Mouse (Mus musculus) heart, adult 9 months (tissue): Measurements from ENCODE around the gene Ambra1.
"Not testable (repeated sequence)": the region's sequence is repeated elsewhere in the genome, so short reads cannot be mapped to it uniquely, and the experiment has no call there.

Source experiments
- DNase-seq, 2 experiments: peaks; one replicate each; pipeline ENCODE4 v3.0.0; 2022; ENCODE audit warnings: low spot score in 2 of 2

The Ambra1 gene

DNA sequence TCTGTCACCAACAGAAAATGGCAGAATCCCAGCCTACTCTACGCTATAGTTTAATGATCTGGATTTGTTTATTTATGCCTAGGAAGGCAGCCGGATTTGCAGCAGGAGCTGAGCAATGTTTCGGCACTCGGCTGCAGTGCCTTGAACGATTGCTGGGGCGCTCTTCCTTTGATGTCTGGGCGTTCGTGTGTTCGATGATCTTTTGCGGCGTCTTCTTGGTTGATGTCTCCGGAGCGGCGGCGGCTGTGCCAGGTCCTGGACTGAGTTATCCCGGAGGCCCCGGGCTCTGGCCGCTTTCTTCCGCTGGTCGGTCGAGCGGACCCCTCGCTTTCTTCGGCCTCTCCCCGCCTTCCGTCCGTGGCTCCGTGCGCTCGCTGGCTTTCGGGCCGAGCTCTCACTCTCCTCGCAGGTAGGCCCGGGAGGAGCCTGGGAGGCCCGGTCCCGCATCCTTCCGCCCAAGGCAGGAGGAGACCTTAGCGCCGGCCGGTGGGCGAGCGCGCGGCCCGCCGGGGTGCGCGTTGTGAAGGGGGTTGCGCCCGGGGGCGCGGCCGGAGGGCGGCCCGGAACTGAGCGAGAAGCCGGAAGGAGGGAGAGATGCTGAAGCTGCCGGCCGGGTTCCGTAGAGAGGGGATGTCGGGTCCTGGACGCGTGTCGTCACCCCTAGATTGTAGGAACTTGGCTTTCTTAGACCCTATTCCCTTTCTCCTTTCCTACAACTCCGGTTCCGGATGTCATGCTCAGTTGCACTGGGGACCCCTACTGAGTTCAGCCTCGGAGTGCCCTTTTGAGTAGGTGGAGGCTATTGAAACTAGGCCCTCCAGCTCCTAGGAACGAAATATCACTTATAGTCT, at the start of gene Ambra1:
Ambra1 (plus strand) TSS at position 164 of the 851 bp plus-strand sequence.
- peak; percentile 76 to 90 for DNase-seq

DNA sequence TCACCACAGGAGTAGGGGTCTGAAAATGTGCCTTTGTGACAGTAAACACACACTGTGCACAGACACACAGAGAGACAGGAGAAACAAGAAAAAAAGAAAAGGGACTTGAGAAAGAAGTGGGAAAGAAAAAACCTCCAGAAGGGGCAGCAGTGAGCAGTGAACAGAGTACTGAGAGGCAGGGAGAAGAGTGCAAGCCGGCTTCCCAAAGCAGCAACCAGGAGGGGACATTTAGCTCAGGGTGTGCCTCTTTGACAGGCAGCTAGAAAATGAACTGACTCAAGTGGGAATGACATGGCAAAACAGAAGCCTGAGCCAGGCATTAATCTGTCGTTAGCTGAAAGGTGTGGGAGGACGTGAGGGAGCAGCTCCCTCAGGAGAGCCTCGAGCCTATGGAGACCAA, 47.1 kb upstream of the Ambra1 start:
- peak in 1 of 2 experiments; percentile 28 for DNase-seq

DNA sequence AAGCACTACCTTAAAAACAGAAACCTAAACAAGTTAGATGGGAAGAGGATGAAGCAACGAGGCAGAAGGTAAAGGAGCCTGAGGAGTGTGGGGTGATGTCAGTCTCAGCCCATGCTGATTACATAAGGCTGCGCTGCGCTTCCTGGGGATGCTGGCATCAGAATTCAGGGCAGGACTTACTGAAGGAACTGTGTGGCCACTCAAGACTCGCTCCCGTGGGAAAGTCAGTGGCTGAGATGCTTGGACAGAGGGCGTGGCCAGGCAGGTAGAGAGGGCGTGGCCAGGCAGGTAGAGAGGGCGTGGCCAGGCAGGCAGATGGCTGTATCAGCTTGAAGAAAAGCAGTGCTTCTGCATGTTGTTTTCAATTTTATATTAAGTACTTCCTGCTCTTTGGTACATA, 46.0 kb upstream of the Ambra1 start:
- DNase-seq: no peak

DNA sequence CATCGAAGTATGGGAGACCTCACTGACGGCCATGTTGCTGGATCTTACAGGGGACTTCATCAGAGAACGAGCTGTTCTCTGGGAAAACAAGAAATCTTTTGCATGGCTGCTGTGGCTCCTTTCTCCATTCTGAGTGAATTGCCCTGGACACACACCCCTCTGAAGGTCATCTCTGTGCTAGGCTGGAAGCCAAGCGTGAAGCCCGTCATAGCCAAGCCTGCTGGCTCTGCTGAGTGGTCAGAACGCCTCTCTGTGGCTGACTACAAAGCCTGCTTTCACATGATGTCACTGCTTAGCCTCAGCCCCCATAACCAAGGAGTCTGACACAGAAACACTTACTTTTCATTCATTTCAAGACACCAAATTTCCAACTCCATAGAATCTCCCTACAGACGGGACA, 40.5 kb upstream of the Ambra1 start:
- peak; percentile 67 to 73 for DNase-seq

DNA sequence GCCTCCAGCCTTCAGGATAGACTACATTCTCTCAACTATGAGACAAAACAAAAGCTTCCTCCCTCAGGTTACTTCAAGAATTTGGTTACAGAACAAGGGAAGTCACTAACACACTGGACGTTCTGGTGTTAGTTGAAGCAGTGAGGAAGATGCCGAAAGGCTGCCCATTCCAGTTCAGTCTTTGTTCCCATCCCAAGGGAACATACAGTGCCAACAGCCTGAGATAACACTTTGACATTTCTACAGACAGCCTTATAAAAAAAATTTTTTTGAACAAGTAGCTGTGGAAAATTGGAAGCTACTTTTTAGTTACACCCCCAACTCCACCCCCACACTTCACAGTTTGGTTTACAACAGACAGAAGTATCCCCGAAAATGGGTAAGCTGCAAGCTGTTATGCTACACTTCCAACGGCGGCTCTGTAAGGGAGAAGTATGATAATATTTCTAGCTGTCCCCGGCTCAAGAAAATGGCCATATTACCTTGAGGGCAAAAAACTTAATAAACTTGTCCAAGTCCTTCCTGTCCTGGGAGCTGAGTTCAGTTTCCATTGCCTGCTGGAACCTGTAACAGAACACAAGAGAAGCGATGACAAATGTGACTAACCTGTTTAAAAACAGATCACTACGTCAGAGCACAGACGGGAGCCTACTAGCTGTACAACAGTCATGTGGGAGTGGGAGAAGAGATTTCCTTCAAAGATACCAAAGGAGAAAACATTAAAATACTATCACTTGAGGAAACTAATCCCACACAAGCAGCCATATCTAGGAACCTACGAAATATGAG, 34.3 kb upstream of the Ambra1 start:
- DNase-seq: peak; percentile 25 to 31

DNA sequence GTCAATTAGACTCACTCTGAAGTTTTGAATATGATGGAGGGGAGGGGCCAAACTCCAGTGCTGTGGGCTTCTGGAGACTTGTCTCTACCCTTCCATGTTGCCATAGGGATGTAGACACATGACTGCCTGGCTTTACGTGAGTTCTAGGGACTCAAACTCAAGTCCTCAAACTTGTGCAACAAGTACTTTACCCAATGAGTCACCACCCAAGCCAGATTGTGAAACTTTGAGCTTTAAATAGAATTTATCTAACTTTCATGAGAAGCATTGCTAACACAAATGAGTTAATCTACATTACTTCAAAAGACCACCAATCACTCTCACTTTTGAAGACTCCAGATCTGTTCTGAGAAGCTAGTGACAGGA, 33.7 kb upstream of the Ambra1 start:
- peak in 1 of 2 experiments; percentile 34 for DNase-seq

DNA sequence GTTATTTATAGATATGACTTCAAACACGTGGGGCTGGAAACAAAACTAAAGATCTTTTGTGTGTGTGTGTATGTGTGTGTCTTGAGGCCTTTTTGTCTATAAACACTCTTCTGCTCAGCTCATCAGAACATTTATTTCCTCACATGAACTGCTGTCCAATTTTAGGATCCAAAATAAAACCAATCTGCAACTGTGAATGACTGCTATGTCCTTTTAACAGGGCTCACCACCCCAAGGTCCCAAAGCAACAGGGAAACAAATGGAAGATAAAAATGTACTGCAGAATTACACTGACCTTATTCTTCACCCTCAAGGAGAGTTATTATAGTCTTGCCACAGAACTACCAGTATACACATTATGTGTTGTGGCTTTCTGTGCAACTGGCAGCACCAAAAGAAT, 30.7 kb upstream of the Ambra1 start:
- peak in 1 of 2 experiments; percentile 22 for DNase-seq

DNA sequence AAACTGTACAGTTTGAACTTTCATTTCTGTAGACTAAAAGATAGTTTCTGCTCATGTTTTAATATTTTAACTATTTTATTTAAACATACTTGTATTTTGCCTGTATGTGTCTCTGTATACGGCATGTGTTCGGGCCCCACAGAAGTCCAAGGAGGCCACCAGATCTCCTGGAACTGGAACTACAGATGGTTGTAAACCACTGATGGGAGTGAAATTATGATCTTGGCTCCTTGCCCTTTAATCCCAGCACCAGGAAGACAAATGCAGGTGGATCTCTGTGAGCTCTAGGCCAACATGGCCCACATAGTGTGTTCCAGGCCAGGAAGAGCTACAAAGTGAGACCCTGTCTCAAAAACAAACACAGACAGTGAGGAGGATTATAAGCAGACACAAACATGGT, 28.6 kb upstream of the Ambra1 start:
- DNase-seq: no peak

DNA sequence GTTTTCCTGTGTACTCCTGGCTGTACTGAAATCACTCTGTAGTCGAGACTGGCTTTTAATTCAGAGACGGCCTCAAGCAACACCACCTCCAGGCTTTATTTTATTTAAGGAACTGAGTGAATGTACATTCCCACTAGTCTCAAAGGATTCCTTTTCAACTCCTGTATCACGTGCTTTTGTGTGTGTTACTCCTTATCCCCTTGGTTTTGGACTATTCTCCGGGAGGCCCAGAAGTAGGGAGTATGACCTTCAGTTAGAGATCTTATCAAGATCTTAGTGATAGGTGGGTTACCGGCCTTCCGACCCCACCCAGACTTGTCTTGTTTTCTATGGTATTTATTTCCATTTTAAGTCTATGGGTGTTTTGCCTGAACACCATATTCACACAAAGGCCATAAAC, 24.2 kb upstream of the Ambra1 start:
- no peak for DNase-seq

DNA sequence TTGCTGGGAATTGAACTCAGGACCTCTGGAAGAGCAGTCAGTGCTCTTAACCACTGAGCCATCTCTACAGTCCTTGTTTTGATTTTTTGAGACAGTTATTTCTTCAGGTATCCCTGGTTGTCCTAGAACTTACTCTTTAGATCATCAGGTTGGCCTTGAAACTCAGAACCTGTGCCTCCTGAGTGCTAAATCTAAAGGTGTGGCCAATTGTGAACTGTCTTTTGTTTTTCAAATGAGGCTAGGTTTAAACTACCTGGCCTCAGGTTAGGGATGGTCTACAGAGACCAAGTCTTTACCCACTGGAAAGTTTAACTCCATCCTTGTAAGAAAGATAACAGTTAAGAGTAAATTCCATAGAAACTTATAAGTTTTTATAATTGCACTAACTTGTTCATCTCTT, 23.5 kb upstream of the Ambra1 start:
- no peak for DNase-seq

DNA sequence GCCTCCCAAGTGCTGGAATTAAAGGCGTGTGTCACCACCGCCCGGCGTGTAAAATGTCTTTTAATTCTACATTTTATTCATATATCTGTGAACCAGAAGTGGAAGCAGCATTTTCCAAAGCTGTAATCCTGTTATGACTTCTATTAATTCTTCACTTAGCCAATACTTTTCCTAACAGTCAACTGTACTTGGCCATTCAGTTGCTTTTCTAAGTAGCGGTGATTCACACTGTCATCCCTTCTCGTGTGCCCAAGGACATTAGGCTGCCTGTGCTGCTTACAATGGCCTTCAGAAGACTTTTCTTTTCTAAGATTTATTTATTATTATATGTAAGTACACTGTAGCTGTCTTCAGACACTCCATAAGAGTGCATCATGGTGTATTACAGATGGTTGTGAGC, 21.6 kb upstream of the Ambra1 start:
- no peak for DNase-seq

DNA sequence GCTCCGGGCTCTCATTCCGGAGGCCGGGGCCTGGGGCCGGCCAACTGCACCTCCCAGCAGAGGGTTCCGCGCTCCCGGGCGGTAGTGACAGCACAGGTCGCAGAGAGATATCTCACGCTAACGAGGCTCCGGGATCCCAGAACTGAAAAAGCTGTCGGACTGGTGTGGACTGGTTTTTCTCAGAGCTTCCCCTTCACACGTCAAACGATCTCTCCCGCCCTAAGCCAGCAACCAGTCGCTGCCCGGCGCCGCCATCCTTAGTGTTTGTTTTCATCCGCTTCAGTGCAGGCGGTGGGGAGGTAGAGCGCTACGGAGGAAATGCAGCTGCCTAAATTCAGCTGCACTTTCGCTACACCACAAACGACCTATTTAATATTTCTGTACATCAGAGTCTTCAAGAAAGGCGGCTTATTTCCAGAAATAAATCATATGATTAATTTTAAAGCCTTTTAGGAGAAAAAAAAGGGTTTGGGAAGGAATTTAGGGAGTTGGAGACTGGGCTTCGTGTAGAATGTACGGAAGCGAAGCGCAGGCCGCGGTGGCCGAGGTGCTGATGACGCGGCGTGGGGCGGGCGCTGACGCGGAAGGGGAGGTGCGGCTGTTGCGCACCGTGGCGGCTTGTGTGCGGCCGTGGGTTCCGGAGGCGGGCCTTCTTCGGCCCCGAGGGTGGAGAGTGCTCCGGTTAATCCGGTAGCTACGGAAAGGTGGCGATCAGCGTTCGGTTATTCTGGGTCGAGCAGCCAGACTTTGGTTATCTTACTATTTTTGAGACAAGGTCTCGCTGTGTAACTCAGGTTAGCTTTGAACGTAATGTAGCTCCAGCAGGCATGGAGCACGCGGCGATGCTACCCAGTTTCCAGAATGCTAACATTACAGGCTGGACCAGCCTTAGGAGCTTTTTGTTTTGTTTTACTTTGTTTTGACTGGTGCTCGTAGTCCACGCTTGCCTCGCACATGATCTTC, 19.4 kb upstream of the Ambra1 start, which contains the start of the genes Atg13 and Harbi1:
Atg13 (minus strand) TSS at position 305 of the 963 bp plus-strand sequence.
Harbi1 (plus strand) TSS at position 581 of the 963 bp plus-strand sequence.
- DNase-seq: peak; percentile 88 to 91

DNA sequence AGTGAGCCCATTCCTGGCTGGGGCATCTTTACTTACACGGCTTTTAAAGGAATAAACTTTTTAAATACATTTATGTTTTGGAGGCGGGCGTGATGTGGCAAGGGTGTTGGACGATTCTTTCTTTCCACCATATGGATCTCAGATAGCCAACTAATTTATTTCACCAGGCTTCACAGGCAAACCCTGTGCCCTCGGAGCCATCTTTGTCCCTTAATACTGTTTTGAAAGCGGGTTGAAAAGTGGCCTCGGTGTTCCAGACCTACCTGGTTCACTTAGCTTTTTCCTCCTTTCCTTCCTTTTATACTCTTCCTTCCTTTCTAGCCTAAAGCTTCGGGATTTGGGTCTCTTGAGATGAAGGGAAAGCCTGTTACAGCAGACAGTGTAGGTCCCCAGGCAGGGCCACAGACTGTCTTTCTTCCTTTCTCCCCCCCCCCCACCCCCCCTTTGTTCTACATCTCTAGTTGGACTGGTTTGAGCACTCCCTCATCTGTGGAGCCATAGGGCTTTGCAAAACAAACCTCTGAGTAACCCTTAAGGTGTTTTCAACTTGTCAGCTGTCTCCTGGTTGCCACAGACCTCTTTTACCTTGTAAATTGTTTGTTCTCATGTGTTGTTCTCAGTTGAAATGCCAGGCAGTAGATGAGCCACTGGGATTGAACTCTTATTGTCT, 18.5 kb upstream of the Ambra1 start:
- no peak for DNase-seq

DNA sequence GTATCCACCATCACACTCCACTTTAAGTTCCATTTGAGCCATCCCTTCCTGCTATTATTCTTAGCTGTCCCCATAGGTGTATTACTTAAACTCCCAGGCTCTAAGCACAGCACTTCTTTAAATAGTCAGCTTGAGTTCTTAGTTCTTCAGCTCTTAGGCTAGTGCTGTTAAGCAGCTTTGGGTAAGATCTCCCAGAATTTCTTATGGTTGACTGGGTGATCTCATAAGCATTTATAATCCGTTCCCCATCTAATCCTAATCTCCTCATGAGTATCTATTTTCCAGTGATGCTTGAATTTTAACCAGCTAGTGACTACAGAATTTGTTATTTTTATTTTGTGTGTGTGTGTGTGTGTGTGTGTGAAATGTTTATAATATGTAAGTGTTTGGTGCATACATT, 15.0 kb upstream of the Ambra1 start:
- DNase-seq: no peak

DNA sequence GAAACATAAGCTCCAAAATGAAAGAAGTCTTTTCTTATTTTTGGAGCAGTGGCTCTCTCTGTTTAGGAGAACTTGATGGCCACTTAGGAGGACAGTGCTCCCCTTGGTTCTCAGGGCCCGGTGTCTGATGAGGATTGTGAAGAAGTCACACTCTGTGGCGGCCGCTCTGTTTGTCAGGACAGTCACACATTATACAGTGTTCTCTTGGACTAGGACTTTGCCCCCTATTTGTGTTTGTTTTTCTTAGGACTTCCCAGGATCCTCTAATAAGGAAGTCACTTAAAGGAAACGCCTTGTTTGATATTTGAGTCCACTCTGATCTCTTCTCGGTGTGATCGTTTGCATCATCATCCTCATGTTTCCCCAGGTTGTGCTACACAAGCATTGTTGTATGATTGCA, 11.7 kb upstream of the Ambra1 start:
- no peak for DNase-seq

DNA sequence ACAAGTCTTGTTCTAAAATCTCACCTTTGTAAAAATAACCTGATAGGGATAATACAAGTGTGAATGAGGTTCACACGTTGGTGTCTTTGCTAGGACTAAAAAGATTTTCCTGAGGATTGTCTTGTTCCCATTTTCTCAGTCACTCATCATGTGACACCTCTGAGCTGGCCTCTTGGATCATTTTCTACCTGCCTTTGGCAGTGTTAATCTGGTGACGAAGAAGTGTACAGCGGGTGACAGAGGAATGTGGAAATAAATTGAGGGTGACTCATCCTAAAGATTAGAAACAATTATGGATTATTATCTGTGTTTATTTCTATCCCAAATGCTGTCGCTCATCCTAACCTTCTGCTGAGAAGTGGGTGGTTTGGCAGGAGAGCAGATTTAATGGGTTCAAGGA, 6.6 kb upstream of the Ambra1 start:
- no peak for DNase-seq

DNA sequence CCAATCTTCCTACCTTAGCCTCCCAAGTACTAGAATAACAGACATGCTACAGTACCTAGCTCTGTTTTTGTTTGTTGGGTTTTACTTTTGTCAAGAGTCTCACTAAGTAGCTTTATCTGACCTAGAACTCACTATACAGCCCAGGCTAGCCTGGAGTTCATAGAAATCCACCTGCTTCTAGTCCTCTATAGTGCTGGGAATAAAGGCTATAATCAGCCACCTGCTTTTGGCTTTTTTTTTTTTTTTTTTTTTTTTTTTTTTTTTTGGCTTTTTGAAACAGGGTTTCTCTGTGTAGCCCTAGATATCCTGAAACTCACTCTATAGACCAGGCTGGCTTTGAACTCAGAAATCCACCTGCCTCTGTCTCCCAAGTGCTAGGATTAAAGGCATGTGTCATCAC, 6.0 kb upstream of the Ambra1 start:
- DNase-seq: no peak

DNA sequence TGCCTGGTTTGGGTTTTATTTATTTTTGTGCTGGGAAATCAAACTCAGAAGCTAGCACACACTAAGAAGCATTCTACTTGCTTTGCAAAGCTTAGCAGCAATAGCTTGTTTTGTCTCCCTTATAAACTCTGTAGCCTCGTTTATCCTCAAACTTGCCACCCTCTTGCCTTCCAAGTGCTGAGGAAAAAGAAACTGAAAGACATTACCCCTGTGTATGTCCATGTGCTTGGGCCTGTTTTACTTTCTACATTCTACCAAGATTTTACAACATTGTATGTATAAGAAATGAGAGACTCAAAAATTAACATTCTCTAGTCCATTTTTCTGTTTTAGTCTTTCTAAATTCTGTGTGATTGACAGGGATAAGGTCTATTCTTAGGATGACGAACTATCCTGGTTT, 5.2 kb upstream of the Ambra1 start:
- no peak for DNase-seq

DNA sequence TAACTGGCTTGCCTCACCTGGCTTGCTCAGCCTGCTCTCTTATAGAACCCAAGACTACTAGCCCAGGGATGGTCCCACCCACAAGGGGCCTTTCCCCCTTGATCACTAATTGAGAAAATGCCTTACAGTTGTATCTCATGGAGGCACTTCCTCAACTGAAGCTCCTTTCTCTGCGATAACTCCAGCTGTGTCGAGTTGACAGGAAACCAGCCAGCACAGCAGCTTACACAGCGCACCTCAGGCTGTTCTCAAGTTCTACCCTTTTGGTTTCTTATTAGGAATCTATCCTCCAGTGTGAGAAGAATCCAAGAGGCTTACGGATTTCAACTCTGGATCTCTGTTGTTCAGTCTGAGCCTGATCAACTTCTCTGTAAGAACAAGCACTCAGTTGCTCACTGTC, 4.5 kb upstream of the Ambra1 start:
- DNase-seq: not testable (repeated sequence)

DNA sequence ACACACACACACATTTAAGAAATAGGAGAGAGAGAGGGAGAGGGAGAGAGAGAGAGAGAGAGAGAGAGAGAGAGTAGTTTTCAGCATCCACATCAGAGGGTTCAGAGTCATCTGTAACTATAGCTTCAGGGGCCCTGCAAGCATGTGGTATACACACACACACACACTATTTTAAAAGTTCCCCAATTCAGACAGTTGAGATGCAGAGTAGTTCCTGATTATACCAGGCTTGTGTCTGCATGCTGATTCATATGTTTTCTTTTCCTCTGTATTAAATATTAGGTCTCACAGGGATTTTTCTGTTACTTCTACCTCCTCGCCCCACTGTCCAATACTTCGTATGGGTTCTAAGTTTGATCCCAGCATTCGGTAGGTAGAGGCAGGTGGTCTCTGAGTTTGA, 2.9 kb upstream of the Ambra1 start:
- no peak for DNase-seq

DNA sequence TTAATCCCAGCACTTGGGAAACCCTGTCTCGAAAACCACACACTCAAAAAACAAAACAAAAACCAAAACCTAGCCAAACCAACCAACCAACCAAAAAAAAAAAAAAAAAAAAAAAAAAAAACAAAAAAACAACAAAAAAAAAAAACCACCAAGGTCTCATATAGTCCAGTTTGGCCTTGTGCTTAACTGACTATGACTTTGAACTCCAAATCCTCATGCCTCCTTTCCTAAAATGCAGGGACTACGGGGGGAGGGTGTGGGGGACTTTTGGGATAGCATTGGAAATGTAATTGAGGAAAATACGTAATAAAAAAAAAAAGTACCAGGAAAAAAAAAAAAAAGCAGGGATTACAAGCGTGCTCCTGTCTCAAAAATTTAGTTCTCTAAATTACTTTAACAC, 363 bp upstream of the Ambra1 start:
- DNase-seq: no peak
